Mouse (Mus musculus) bone marrow, adult 2 months (tissue): ENCODE data around the gene Sfswap.

Experiments used
- CTCF ChIP-seq: fragments of 200-500 bp; IDR thresholded peaks from 2 replicates; pipeline ENCODE4 v1.5.1; 2011; ENCODE audit warnings: low read length, control low read depth; ENCODE audit not compliant: control insufficient read depth, insufficient read depth
- POLR2A ChIP-seq: fragments of 200-500 bp; IDR thresholded peaks from 2 replicates; pipeline ENCODE4 v1.6.1; 2011; ENCODE audit warnings: low read depth, mild to moderate bottlenecking, control low read depth, low read length, borderline replicate concordance; ENCODE audit not compliant: control insufficient read depth

GRCm38 (mm10) chr5:129590915-129591314, 89.9 kb downstream of the Sfswap start:
- TF ChIP-seq CTCF (no peak), POLR2A (no peak)
